ENCODE assay signal across 13 mouse cellular contexts in the genomic region with DNA sequence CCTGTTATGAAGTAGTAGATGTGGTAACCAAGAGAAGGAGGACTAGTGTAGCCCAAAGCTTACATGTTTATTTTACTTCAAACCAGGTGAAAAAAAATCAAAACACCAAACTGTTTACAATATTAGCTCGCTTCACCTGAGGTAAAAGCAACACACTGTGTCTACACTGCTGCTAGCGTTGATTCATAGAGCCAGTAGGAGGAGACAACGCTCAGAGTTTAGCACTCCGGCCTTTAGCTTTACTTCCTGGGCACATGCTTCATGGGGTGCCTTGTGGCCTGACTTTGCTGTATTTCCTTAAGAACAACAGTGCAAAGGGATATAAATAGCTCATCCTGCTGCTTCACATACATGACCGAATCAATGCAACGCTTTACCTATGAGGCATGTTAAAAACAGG.
DNase-seq lines count a peak whose midpoint lies in the region; ATAC-seq and TF ChIP-seq lines count a peak whose summit lies in the region.
"Had no signal": no experiment of that assay in that cellular context is flagged by ENCODE, and none has a peak within 500 bp of the region (broad histone marks: within the 10 kb centered on the region; RNA-seq: fewer than 3 reads in every experiment).

No protein-coding gene starts in this region.

- no peak for TF ChIP-seq EP300 in CH12.LX (IDR thresholded peaks at IDR 0.05; ENCODE audit: low read length)

- no peak for TF ChIP-seq CTCF in liver, adult 2 months (IDR thresholded peaks at IDR 0.05; ENCODE audit: low read depth, low read length)
- peak in 1 of 2 experiments; percentile 54; a peak in 2 of 4 replicates for TF ChIP-seq CTCF in CH12.LX (conservative IDR thresholded peaks at IDR 0.05 in 1 of 2, IDR thresholded peaks at IDR 0.05 in 1 of 2; ENCODE audit: low read depth in 2 of 2, low read length in 2 of 2)
- TF ChIP-seq CTCF in Patski (IDR thresholded peaks at IDR 0.05), result peak; percentile 66

- H3K9me3 ChIP-seq in heart, embryonic 11.5 days (replicated peaks; ENCODE audit: control insufficient read depth, low read length), result no peaks in the 10 kb centered on the region
- H3K9me3 ChIP-seq in liver, embryonic 12.5 days (replicated peaks), result no peaks in the 10 kb centered on the region
- H3K9me3 ChIP-seq in CH12.LX (replicated peaks; ENCODE audit: low read length), result no peaks in the 10 kb centered on the region
- no peaks in the 10 kb centered on the region for H3K9me3 ChIP-seq in hindbrain, embryonic 12.5 days (replicated peaks)
- H3K9me3 ChIP-seq: forebrain, embryonic 12.5 days; heart, embryonic 10.5 days; limb, embryonic 12.5 days; megakaryocyte, embryonic 14.5 days; neural tube, embryonic 15.5 days had no signal

- TF ChIP-seq POLR2A in liver, adult 2 months (IDR thresholded peaks at IDR 0.05; ENCODE audit: extremely low read depth, insufficient read depth, low read length), result no peak
- TF ChIP-seq POLR2A in CH12.LX (IDR thresholded peaks at IDR 0.05; ENCODE audit: low read depth, low read length), result no peak

- dilution Hi-C loops in CH12.LX (cut with MboI; ENCODE audit: extremely low pct_ligation_motif_present, extremely low pct_unique_long_range_greater_than_20kb, low sequenced_read_pairs), result no loop called here

- WGBS in heart, embryonic 11.5 days (ENCODE audit: insufficient replicate concordance), result 83% methylated on average over 6 of the region's 6 CpGs
- 77% methylated on average over 6 of the region's 6 CpGs for WGBS in liver, adult 2 months
- 70% methylated on average over 6 of the region's 6 CpGs for WGBS in liver, embryonic 12.5 days (ENCODE audit: insufficient replicate concordance)
- WGBS in hindbrain, embryonic 12.5 days, result 86% methylated on average over 6 of the region's 6 CpGs

- H3K4me2 ChIP-seq in heart, embryonic 11.5 days, result no peak overlapping the region
- no peak overlapping the region for H3K4me2 ChIP-seq in liver, embryonic 12.5 days
- H3K4me2 ChIP-seq in CH12.LX (ENCODE audit: insufficient read depth, low read depth, poor library complexity, severe bottlenecking), result no peak overlapping the region
- no peak overlapping the region for H3K4me2 ChIP-seq in hindbrain, embryonic 12.5 days (replicated peaks)
- H3K4me2 ChIP-seq: forebrain, embryonic 12.5 days; limb, embryonic 12.5 days; neural tube, embryonic 15.5 days had no signal

- peaks cover 9% of the 10 kb centered on the region for H3K4me1 ChIP-seq in heart, embryonic 11.5 days (ENCODE audit: control insufficient read depth, insufficient read depth, low read length)
- H3K4me1 ChIP-seq in liver, adult 2 months (ENCODE audit: control insufficient read depth, insufficient read depth, low read length), result no peaks in the 10 kb centered on the region
- H3K4me1 ChIP-seq in liver, embryonic 12.5 days, result no peaks in the 10 kb centered on the region
- no peaks in the 10 kb centered on the region for H3K4me1 ChIP-seq in CH12.LX (ENCODE audit: control insufficient read depth in 1 of 2, insufficient read depth in 2 of 2)
- H3K4me1 ChIP-seq in hindbrain, embryonic 12.5 days, result no peaks in the 10 kb centered on the region
- H3K4me1 ChIP-seq: forebrain, embryonic 12.5 days; limb, embryonic 12.5 days; neural tube, embryonic 15.5 days had no signal

- peak; percentile 49 for TF ChIP-seq RAD21 in CH12.LX (IDR thresholded peaks at IDR 0.05; ENCODE audit: low read depth, low read length)

- no peak overlapping the region for H3K27ac ChIP-seq in heart, embryonic 11.5 days (ENCODE audit: low read depth, low read length)
- no peak overlapping the region for H3K27ac ChIP-seq in liver, adult 2 months (replicated peaks; ENCODE audit: insufficient read depth, low read depth, low read length)
- H3K27ac ChIP-seq in liver, embryonic 12.5 days, result no peak overlapping the region
- no peak overlapping the region for H3K27ac ChIP-seq in CH12.LX (ENCODE audit: insufficient read depth, low read depth)
- H3K27ac ChIP-seq in hindbrain, embryonic 12.5 days, result no peak overlapping the region
- H3K27ac ChIP-seq: forebrain, embryonic 12.5 days; heart, embryonic 10.5 days; limb, embryonic 12.5 days; neural tube, embryonic 15.5 days had no signal

- H3K27me3 ChIP-seq in heart, embryonic 11.5 days (ENCODE audit: control insufficient read depth, insufficient read depth, low read length), result no peaks in the 10 kb centered on the region
- H3K27me3 ChIP-seq in liver, adult 2 months (ENCODE audit: control insufficient read depth, insufficient read depth, low read length), result no peaks in the 10 kb centered on the region
- H3K27me3 ChIP-seq in liver, embryonic 12.5 days (replicated peaks), result no peaks in the 10 kb centered on the region
- no peaks in the 10 kb centered on the region for H3K27me3 ChIP-seq in CH12.LX (replicated peaks)
- no peaks in the 10 kb centered on the region for H3K27me3 ChIP-seq in Patski
- no peaks in the 10 kb centered on the region for H3K27me3 ChIP-seq in hindbrain, embryonic 12.5 days
- H3K27me3 ChIP-seq: forebrain, embryonic 12.5 days; limb, embryonic 12.5 days; neural tube, embryonic 15.5 days had no signal

- in situ Hi-C loops in CH12.LX (cut with MboI; ENCODE audit: low pct_ligation_motif_present, low pct_unique_long_range_greater_than_20kb, low sequenced_read_pairs), result loop anchor here (5.0 kb wide), 2 partner anchors 71 to 154 kb away; no protein-coding TSS in a partner anchor
- in situ Hi-C loops in Patski (cut with MboI; ENCODE audit: low pct_unique_long_range_greater_than_20kb), result loop anchor here (5.0 to 10.0 kb wide), 4 partner anchors 54 to 223 kb away; no protein-coding TSS in a partner anchor

- CTCF ChIA-PET in Patski (lab: Charles Lee), result interaction anchor here (0.7 to 8.4 kb wide), 13 partner anchors 11 to 153 kb away, joined by 3 to 54 read pairs (median 3); no protein-coding TSS in a partner anchor

- H3K9ac ChIP-seq in heart, embryonic 11.5 days (ENCODE audit: low read depth, low read length), result no peak overlapping the region
- no peak overlapping the region for H3K9ac ChIP-seq in liver, adult 2 months (ENCODE audit: low read depth, low read length)
- H3K9ac ChIP-seq in liver, embryonic 12.5 days, result no peak overlapping the region
- no peak overlapping the region for H3K9ac ChIP-seq in CH12.LX (ENCODE audit: insufficient read depth, low read depth)
- H3K9ac ChIP-seq in hindbrain, embryonic 12.5 days, result no peak overlapping the region
- H3K9ac ChIP-seq: forebrain, embryonic 12.5 days; limb, embryonic 12.5 days; neural tube, embryonic 15.5 days had no signal

- no peak overlapping the region for H3K4me3 ChIP-seq in heart, embryonic 11.5 days (ENCODE audit: low read depth, low read length)
- H3K4me3 ChIP-seq in liver, adult 2 months (ENCODE audit: insufficient read depth, low read depth, low read length), result no peak overlapping the region
- H3K4me3 ChIP-seq in liver, embryonic 12.5 days, result no peak overlapping the region
- H3K4me3 ChIP-seq in CH12.LX (replicated peaks in 1 of 3; ENCODE audit: low read depth in 2 of 3, low read length in 2 of 3, poor library complexity in 1 of 3), result no peak overlapping the region
- H3K4me3 ChIP-seq in hindbrain, embryonic 12.5 days, result no peak overlapping the region
- H3K4me3 ChIP-seq: forebrain, embryonic 12.5 days; heart, embryonic 10.5 days; limb, embryonic 12.5 days; megakaryocyte, embryonic 14.5 days; neural tube, embryonic 15.5 days had no signal

- no peaks in the 10 kb centered on the region for H3K79me2 ChIP-seq in liver, adult 2 months (ENCODE audit: control insufficient read depth, insufficient read depth, low read length)
- H3K79me2 ChIP-seq in CH12.LX (replicated peaks; ENCODE audit: control insufficient read depth, extremely low read depth, insufficient read depth, poor library complexity, severe bottlenecking), result no peaks in the 10 kb centered on the region

- POLR2A ChIA-PET in Patski (lab: Charles Lee), result interaction anchor here (0.7 to 1.1 kb wide), 2 partner anchors 14 to 59 kb away, joined by 3 read pairs; no protein-coding TSS in a partner anchor

- peak; percentile 31 for DNase-seq in heart, postnatal 4 days
- DNase-seq in liver, adult 2 months (ENCODE audit: extremely low read depth, low read depth, low spot score), result peak; percentile 13
- DNase-seq in CH12.LX (ENCODE audit: extremely low read depth), result peak; percentile 9
- DNase-seq in Patski (ENCODE audit: low read depth, low spot score), result no peak
- DNase-seq: retina, postnatal 1 day had no signal

- ATAC-seq in heart, embryonic 11.5 days (replicated peaks; ENCODE audit: insufficient number of reproducible peaks, low FRiP score, low TSS enrichment), result no peak
- ATAC-seq in liver, embryonic 12.5 days, result no peak
- ATAC-seq in Patski, result no peak
- no peak for ATAC-seq in hindbrain, embryonic 12.5 days (ENCODE audit: low FRiP score)

- H3K36me3 ChIP-seq in heart, embryonic 11.5 days (ENCODE audit: control insufficient read depth, insufficient read depth, low read length), result no peaks in the 10 kb centered on the region
- H3K36me3 ChIP-seq in liver, adult 2 months (ENCODE audit: control insufficient read depth, insufficient read depth, low read length), result 0 out of 2 replicates have a peak, but pooled peaks cover 2% of the 10 kb centered on the region
- H3K36me3 ChIP-seq in liver, embryonic 12.5 days, result no peaks in the 10 kb centered on the region
- no peaks in the 10 kb centered on the region for H3K36me3 ChIP-seq in CH12.LX (replicated peaks in 1 of 2; ENCODE audit: control insufficient read depth in 1 of 2, insufficient read depth in 1 of 2, low read length in 1 of 2)
- no peaks in the 10 kb centered on the region for H3K36me3 ChIP-seq in hindbrain, embryonic 12.5 days
- H3K36me3 ChIP-seq: forebrain, embryonic 12.5 days; heart, embryonic 10.5 days; limb, embryonic 12.5 days; neural tube, embryonic 15.5 days had no signal

TF ChIP-seq in CH12.LX, 34 proteins besides CTCF, POLR2A, EP300 and RAD21:
- TF ChIP-seq IRF4 (IDR thresholded peaks at IDR 0.05; ENCODE audit: low read depth, low read length), result no peak
- peak; percentile 27 for TF ChIP-seq SMC3 (IDR thresholded peaks at IDR 0.05; ENCODE audit: low read depth, low read length)
